Mouse (Mus musculus) thymus, adult 2 months (tissue): Measurements from ENCODE around the gene Olfr65.

ENCODE experiments used
- CTCF ChIP-seq: fragments of 200-500 bp; IDR thresholded peaks from 2 replicates; pipeline ENCODE4 v1.5.1; 2012; ENCODE audit warnings: mild to moderate bottlenecking, control low read depth, low read length, moderate library complexity, borderline replicate concordance; ENCODE audit not compliant: control insufficient read depth, poor library complexity, insufficient read depth; ENCODE audit errors: extremely low read depth
- POLR2A ChIP-seq: fragments of 200-500 bp; IDR thresholded peaks from 2 replicates; pipeline ENCODE4 v1.6.1; 2012; ENCODE audit warnings: mild to moderate bottlenecking, low read length, control low read depth, moderate library complexity; ENCODE audit not compliant: control insufficient read depth, poor library complexity, insufficient read depth; ENCODE audit errors: extremely low read depth

DNA sequence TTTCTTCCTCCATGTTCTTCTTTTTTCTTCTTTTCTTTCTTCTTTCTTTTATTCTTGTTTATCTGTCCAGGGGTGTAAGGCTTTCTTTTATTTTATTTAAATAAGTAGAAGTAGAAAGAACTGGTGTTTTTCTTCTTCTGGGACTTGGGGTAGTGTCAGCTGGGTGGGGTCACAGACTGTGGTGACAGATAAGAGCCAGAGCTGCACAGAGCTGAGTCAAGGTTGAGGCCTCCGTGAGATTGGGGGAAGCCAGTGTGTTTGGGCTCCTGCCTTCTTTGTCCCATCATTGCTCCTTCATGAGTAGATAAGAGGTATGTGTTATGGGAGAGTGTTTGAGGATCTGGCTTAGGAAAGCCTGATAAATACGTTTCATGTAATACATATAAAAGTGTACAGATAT is 44.2 kb upstream of the Olfr65 start:
- TF ChIP-seq CTCF (no peak), POLR2A (no peak)
